Mouse (Mus musculus): ENCODE measurements around the gene Pmp22.

Pmp22 gene

DNA sequence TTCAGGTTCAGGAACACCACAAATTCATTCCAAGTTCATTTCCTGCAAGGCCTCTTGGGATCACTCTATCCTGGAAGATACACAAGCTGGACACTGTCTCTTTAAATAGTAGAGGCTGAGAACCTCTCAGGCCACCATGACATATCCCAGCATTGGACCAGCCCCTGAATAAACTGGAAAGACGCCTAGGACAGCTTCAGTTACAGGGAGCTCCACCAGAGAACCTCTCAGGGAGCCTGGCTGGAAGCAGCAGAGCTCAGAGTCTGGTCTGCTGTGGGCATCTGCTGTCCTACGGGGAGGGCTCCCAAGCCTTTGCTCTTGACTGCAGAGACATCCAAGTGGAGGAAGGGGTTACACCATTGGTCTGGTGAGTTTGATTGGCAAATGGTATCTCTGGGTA, at the start of gene Pmp22:
Pmp22 (plus strand) TSS at position 199 of the 400 bp plus-strand sequence.
- DNase-seq (ENCODE audit: low spot score in 2 of 2), result no peak

DNA sequence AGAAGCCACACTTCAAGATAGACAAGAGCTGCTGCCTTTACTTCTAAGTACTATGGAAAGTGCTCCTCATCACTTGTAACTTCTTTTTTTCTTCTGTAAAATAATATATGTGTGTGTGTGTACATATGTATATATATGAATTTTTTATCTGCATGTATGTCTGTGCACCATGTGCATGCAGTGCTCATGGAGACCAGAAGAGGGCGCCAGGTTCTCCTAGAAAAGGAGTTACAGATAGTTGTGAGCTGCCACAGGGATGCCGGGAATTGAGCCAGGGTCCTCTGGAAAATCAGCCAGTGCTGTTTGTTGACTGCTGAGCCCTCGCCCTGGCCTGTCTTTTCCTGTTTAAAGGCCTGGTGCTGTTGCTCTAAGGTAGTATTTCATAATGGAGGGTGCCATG, 44.2 kb upstream of the Pmp22 start:
- DNase-seq (ENCODE audit: low spot score in 2 of 2), result no peak

DNA sequence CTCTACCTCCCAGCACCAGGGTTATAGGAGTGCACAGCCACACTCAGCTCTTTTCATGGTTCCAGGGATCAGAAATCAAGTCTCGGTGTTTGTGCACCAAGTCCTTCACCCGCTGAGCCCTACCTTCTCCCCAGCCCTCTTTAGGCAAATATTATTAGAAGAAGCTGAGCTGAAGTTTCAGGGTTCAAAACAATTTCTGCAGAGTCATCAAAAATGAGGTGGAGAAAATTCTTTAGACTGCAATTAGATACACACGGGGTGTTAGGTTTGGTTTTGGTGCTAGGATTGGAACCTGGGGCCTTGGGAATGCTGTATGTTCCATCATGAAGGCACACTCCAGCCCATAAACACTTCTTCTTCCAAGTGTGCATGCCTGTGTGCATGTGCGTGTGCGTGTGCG, 40.1 kb upstream of the Pmp22 start:
- no peak for DNase-seq (ENCODE audit: low spot score in 2 of 2)

DNA sequence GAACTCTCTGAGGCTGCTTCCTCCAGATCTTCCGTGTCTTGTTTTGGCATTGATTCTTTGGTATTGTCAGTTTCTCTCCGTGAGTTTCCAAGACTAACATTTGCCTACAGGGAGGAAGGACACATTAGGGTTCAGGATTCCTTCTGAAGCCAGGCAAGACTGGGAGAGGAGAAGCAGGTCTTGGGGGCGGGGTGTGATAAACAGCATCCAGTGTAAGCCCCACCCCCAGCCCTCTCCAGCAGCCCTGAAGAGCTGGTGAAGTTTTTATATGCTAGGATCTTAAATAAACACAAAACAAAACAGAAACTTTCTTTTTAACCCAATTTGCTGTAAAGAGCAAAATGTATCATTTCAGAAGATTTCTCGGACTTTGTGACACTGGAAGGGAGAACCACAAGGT, 38.6 kb upstream of the Pmp22 start:
- DNase-seq (ENCODE audit: low spot score in 2 of 2), result no peak

DNA sequence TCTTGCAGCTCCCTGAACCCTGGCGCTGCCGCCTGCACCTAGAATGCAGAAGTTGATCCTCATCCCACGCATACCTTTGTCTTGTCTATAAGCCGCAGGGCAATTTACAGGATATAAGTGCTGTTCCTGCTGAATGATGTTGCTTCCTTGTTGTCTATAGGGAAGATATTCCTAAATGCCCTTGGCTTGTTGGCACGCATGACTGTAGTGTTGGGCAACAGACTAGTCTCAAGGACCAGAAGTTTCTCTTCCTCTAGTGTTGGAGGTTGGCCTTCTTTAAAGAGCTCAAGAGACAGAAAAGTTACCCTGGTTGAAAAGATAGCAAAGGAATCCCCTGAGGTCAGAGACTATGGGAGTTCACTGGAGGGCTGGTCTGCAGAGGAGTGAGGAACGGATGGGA, 37.8 kb upstream of the Pmp22 start:
- no peak for DNase-seq (ENCODE audit: low spot score in 2 of 2)

DNA sequence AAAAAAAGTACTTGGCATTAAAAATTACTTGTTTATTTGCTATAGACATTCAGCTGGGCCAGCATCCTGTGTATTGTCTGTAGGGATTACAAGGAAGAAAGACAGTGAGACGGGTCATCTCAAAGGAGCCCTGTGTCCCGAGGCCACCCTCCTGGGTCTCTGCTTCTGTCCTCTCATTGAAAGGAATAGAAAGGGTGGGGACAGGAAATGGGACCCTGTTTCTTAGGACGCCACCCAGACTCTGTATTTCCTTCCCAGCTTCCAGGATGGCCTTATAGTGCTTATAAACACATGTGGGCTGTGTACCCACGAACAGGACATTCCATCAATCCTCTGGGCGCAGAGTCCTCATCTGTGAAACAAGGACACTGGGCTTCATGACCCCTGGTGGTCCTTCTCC, 36.5 kb upstream of the Pmp22 start:
- DNase-seq (ENCODE audit: low spot score in 2 of 2), result no peak

DNA sequence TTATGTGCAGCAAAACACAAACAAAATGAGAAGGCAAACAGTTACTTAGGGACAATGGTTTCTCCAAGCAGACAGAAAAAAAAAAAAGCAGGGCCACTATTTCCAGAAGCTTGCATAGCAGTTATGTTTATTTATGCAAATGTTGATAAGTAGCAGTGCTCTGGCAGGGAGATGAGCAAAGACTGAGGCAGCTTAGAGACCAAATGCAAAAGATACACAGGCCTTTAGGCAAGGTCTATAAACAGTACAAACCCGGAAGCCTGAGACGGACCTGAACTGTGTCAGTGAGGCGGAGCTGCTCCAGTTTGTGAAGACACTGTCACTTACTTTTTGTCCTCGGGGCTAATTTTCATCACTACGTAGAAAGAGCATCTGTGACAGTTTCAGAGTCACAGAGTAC, 35.2 kb upstream of the Pmp22 start:
- no peak for DNase-seq (ENCODE audit: low spot score in 2 of 2)

DNA sequence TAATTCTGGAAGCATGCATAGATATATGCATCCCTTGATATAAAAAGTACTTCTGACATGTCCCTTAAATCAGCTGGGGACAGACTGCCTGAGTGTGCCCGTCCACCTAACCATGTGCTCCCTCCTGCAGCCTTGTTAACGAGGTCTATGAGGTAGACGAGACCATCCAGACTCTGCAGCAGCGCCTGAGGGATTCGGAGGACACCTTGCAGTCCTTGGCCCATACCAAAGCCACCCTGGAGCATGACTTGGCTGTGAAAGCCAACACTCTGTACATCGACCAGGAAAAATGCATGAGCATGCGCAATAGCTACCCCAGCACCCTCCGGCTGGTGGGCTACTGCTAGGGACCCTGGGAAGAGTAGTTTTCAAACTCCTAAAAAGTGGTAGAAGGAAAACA, 34.3 kb upstream of the Pmp22 start:
- DNase-seq (ENCODE audit: low spot score in 2 of 2), result no peak

DNA sequence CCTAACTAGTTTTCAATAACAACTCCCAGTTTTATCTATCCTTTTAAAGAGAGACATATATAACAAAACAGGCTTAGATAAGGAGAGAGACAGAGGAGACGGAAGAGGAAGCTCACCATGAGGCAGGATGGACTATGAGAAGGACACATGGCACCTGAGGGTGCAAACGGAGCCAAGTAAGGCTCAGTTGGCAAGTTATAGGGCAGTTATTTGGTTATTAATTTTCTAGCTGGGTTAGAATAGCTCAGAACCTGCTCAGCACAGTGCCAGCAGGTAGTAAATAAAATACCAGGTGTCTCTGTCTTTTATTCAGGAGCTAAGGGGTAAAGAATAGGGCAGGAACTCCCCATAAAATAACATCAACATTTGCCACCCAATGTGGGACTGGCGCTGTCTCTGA, 30.8 kb upstream of the Pmp22 start:
- no peak for DNase-seq (ENCODE audit: low spot score in 2 of 2)

DNA sequence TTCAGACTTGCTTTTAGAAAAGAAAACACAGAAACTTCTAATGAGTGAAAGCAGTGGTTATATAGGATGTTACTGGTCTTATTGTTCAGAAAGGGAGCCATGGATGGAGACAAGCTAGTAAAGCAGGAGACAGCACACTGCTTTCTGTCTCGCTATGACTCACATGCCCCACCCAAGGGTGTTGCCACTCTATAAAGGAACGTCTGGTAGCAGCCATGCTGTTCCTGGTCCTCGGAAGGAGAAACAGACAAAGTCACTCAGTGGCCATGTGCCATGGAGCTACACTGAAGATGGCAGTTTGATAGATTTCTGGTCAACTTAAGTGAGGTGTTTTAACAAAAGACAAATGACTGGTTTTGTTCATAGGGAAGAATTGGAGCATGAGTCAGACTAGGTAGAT, 29.4 kb upstream of the Pmp22 start:
- DNase-seq (ENCODE audit: low spot score in 2 of 2), result no peak

DNA sequence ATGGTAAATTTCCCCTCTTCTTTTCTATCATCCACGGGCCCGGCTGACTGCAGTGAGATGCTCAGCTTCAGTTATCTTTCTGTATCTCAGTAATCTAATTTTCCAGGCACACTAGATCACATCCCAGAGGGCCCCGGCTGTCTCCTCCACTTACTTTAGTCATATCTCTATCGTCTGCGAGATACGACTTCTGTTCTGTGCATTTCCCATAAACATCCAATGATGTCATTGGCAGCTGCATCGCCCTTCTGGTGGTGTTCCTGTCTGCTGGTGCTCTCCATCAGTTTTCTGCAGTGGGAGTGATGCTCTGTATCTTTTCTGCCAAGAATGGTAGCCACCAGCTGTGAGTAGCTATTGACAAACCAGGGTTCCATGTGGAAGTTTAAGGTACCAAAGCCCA, 25.5 kb upstream of the Pmp22 start:
- peak in 1 of 2 experiments; percentile 34 for DNase-seq (ENCODE audit: low spot score in 2 of 2)

DNA sequence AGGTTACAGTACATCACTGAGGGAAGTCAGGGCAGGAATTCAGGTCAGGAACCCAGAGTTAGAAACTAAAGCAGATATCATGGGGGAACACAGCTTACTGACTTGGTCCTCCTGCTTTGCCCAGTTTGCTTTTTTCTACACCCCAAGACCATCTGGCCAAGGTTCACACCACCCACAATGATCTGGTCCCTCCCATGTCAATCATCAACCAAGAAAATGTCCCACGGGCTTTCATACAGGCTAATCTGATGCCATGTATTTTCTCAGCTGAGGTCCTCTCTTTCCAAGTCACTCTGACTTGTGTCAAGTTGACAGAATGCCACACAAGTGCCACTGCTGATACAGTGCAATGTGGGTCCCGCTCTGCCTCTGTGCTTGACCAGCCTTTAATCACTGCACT, 24.8 kb upstream of the Pmp22 start:
- DNase-seq (ENCODE audit: low spot score in 2 of 2), result no peak

DNA sequence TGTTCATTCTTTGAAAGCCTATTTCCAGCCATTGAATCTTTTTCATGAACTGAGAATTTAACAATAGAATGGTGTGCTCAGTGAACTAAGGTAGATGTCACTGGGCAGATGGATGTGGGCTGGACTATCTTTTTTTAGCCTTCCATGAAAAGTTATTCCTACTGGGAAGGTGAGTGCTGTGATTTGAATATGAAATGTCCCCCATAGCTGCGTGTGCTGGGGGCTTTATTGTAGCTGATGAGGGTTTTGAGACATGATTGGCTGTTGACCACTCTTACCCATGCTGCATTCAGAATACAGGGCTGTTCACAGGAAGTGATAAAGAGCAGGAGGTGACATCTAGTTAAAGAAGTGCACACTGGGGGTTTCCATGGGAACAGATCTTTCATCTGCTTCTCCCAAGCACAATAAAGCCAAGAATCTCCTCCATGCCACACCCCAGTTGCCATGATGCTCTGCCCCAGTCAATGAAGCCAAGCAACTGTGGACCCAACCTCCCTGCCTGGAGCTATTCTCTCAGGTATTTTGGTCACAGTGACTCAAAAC, 19.5 kb upstream of the Pmp22 start:
- DNase-seq (ENCODE audit: low spot score in 2 of 2), result no peak

DNA sequence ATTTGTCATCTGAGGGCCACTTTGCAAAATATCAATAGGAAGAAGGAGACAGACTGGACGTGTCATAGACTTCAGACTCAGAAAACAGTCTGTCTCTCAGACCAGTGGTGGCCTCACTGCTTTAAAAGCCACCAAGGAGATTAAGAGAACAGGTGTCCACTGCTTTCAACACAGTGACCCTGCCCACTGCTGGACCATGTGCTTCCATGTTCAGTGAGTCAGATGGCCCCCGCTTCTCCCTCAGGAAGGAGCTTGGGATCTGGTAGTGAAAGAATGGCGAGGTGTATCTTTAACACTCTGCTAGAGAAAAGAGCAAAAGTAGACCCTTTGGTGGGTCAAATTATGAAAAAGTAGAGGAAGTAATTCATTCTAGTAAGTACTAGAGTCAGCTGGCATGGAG, 18.5 kb upstream of the Pmp22 start:
- DNase-seq (ENCODE audit: low spot score in 2 of 2), result no peak

DNA sequence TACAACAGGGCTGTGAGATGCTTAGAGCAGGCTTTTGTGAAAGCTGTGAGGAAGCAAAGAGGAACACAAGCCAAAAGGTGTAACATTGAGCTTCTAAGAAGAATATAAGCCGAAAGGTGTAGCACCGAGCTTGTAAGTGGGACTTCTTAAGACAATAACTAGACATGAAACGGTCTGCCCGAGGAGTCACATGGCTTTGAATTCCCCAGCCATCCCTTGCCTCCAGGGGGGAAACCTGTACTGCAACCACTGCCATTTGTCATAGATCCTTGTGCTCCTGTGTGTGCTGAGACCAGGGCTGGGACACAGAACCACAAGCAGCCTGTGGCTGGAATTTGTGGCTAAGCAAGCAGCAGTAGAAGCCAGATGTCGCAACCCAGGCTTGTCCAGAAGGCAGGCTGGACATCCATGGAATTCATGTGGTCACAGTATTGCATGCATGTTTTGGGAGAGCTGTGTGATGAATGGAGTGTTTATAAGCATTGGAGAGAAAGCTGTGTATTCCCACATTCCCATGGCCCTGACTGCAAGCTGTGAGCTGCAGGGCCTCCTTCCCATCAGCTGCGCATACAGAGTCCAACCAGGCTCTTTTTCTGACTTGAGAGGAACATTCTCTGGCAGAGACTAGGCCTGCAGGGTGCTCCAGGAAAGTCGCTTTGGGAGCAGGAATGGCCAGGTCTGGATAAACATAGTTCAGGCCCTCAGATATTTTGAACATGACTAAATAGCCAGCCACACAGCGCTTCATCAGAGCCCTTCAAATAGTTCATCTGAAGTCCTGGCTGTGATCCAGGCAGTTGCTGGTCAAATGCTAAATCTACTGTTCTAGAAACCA, 13.8 kb upstream of the Pmp22 start:
- DNase-seq (ENCODE audit: low spot score in 2 of 2), result no peak

DNA sequence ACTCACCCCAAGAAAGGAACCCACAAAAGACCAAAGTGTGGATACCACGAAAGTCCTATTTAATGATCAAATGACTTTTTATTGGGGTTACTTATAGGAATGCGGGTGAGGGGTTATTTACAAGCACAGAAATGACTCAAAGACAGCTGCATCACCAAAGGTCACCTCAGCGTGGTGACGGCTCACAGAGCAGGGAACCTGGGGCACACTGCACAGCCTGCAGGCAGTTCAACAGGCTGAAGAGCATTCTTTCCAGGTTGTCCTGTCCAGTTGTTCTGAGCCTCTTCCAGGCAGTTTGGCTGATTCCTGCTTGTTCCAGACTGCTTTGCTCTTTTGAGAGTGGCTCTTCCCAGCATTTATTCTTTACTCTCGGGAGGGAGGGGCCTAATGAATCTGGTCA, 12.1 kb upstream of the Pmp22 start:
- DNase-seq (ENCODE audit: low spot score in 2 of 2), result no peak

DNA sequence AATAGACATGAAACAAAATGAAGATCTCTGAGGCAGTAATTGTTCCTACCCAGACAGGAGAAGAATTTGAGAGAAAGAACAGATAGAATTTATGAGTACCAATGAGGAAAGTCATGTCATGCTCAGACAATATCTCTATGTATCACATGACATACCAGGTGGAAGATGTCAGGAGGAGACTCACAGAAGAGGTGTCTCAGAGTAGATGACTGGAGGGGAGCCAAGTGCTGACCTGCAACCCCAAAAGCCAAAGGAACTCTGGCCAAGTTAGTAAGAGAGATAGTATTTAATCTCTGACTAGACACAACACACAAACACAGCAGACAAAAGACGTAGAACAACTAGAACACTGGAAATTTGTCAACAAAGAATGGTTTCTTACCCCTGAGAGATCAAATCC, 11.5 kb upstream of the Pmp22 start:
- no peak for DNase-seq (ENCODE audit: low spot score in 2 of 2)

DNA sequence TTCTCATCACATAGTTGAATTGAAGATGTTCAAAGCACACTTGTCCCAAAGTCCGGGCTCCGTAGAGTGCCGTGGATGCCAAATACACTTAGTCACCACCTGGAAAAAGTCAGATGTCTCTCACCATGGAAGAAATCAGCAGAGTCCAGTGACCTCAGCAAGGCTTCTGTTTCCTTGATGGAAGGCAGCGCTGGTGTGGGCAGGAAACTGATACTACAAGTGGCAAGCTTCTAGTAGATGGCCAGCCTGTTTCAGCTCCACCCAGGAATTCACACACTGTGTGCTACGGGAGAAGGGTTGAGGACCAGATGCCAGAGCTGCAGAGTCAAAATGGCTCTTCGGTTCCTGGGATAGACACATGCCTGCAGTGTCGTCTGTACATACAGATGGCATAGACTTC, 9.0 kb upstream of the Pmp22 start:
- DNase-seq (ENCODE audit: low spot score in 2 of 2), result no peak

DNA sequence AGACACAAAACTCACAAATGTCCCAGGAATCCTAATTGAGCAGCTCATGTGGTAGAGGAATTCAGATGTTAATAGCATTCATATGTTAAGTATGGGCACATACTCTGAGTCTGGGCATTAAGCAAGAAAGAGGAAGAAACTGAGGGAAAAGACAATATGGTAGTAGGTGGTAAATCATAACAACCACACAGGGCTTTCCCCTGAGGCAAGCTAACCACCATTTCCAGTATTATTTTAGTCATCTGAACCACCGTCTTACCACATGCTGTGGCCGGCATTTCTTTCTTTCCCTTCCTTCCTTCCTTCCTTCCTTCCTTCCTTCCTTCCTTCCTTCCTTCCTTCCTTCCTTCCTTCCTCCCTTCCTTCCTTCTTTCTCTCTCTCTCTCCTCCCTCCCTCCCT, 6.5 kb upstream of the Pmp22 start:
- no peak for DNase-seq (ENCODE audit: low spot score in 2 of 2)

DNA sequence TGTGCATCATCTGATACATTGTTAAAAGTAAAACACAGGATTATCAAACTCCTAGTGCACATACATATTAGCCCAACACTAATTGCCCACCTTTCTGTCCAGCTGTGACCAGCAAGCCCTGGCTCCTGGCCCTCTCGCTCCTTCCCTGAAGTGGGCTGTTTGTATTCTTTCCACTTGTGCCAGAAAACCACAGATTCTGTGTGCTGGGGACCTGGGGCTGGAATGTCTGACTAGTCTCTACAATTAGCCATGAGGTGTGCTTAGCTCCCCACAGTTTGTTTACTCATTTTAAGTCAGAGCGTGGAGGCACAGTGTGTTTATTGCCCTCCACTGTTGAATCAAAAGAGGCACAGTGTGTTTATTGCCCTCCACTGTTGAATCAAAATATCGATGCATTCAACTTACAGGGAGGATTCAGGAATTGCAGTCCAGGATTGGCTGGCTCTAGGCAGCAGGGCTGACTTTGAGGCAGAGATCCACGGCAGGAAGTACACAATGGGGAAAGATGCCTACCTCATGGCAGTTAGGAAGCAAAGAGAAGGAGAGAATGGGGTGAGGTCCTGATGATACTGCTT, 5.9 kb upstream of the Pmp22 start:
- no peak for DNase-seq (ENCODE audit: low spot score in 2 of 2)

DNA sequence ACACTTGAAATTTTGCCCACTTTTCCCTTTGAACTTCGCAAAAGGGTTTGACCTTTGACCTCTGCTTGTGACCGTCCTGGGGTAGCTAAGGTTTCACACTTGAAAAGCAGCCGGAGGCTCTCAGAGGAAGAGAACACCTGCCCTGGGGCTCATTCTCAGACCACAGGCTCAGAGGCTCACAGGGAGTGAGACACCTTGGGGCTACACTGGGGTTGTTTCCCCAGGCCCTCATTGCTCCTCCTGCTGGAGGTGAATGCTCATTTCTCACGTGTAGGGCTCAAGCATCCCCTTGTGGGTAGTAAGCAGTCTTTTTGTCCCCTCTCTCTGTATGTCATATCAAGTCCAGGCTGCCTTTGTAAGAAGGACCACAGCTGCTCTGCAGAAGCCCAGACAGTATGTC, 4.5 kb upstream of the Pmp22 start:
- no peak for DNase-seq (ENCODE audit: low spot score in 2 of 2)

DNA sequence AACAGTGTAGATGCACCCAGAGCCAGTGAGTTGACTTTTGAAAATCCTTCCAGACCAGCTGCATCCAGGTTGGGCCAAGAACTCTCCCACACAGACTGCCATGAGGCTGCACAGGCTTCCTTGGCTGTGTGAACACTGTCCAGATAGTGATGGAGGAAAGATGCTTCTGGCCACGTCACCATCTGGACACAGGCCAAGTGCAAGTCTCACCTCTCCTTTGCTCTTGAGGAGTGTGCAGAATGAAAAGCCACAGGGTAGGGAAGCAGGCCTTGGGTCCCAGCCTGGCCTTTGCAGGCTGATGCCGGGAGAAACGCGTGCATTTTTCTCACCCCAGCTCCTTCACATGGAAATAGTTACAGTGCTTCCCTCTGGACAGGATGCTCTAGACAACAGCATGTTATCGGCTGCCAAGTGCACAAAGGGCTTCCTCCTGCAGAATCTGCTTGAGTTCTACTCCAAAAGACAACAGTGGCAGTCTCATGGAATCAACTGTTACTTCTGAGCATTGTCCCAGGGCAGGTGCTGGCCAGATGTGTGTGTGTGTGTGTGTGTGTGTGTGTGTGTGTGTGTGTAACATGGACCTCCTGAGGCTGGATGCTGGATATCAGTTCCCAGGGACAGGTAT, 2.8 kb upstream of the Pmp22 start:
- DNase-seq (ENCODE audit: low spot score in 2 of 2), result no peak

DNA sequence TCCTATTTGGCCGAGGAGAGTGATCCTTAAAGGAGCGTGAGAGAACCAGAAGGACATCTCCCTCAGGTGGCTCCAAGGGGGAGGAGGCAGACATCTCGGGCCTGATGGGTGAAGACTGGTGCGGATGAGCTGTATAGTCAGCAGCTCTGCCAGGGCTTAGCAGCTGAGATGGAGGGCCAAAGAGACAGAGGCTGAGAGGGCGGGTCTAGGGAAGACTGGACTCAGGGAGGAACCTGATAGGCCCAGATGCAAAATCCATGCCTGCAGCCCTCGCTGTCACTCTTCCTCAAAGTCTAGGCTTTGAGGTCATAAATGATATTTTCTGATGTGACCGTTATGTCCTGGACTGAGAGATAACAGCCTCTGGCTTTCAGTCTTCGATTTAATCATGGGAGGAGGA, 1.8 kb upstream of the Pmp22 start:
- DNase-seq (ENCODE audit: low spot score in 2 of 2), result no peak
